Mouse (Mus musculus) olfactory bulb, adult 2 months (tissue): ENCODE measurements around the gene Ptpdc1. TPM values are rescaled to one million over a fixed set of nuclear protein-coding genes. Genes with fewer than 3 reads are reported as not detected.

Experiments
- H3K27ac ChIP-seq: fragments of 200-500 bp; 2 replicates; pipeline ENCODE4 v1.5.1; 2012; ENCODE audit warnings: low read depth, low read length; ENCODE audit not compliant: insufficient read depth
- H3K4me1 ChIP-seq: fragments of 200-500 bp; 2 replicates; pipeline ENCODE4 v1.6.1; 2012; ENCODE audit warnings: low read length; ENCODE audit not compliant: control insufficient read depth, insufficient read depth
- H3K4me3 ChIP-seq: fragments of 200-500 bp; 2 replicates; pipeline ENCODE4 v1.5.1; 2012; ENCODE audit warnings: mild to moderate bottlenecking, low read depth, low read length, moderate library complexity; ENCODE audit not compliant: insufficient read depth
- CTCF ChIP-seq: fragments of 200-500 bp; IDR thresholded peaks from 2 replicates; pipeline ENCODE4 v1.5.1; 2012; ENCODE audit warnings: low read depth, mild to moderate bottlenecking, low read length, moderate library complexity; ENCODE audit not compliant: insufficient read depth
- POLR2A ChIP-seq: fragments of 200-500 bp; IDR thresholded peaks from 2 replicates; pipeline ENCODE4 v1.6.1; 2012; ENCODE audit warnings: mild to moderate bottlenecking, low read depth, low read length, moderate library complexity; ENCODE audit not compliant: insufficient read depth
- WGBS: fragments of 180-500 bp; shearing (Covaris S2); methylation state at CpG from one replicate; pipeline ENCODE4 v1.1.7; 2018; 5-methylcytosine and 5-hydroxymethylcytosine counted together
- polyA plus RNA-seq: library from polyadenylated mRNA; stranded (reverse); fragments of >200 nt; gene quantifications from 2 replicates; pipeline ENCODE4 v1.2.4, GENCODE M21; 2012; ENCODE audit warnings: low replicate concordance; ENCODE audit not compliant: missing spikeins, insufficient read depth, insufficient read length

Gene Ptpdc1
- polyA plus RNA-seq, 1 experiment: not detected

DNA sequence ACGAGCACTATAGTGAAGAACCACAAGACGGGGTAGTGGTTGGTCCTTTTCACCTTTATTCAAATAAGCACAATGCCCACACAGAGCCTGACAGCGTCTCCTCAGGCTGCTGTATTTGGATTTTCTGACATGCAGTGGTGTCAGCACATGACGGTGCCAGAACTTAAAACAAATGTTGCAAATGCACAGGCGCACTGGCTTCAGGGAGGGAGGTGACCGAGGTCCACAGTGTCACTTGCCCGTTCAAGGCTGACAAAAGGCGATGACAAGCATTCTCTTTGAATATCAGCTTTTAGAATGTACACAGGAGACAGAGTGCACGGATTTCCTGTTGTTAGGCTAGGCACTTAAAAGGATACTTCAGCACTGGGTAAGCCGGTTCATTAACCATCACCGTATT is 47.6 kb downstream of the Ptpdc1 start:
- peaks cover 9% of the 10 kb centered on the region for H3K4me1 ChIP-seq
- 65% methylated on average over 11 of the region's 11 CpGs for WGBS
- TF ChIP-seq CTCF (no peak), POLR2A (no peak)
- no peak overlapping the region for H3K27ac ChIP-seq
- no peak overlapping the region for H3K4me3 ChIP-seq

DNA sequence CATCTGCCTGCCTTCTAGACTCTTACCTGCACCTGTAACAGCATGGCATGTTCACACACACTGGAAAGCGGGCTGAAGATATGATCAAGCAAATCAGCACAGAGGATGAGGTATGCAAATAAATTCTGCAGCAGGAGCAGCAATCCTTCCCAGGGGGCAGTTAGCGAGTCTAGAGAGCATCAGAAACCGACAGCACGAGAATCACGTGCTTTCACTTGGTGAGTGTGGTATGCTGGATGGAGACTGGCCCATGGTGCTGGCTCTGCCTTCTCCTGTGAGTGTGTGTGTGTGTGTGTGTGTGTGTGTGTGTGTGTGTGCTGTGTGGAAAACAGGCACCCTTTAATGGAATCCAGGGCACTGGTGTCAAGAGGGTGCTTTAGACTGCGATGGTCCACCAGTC is 48.5 kb downstream of the Ptpdc1 start:
- no peak for TF ChIP-seq CTCF
- TF ChIP-seq POLR2A: no peak
- Histone ChIP-seq H3K4me1 (peaks cover 9% of the 10 kb centered on the region), H3K27ac (no peak overlapping the region), H3K4me3 (no peak overlapping the region)
- whole genome bisulfite sequencing: 79% methylated on average over 6 of the region's 6 CpGs

DNA sequence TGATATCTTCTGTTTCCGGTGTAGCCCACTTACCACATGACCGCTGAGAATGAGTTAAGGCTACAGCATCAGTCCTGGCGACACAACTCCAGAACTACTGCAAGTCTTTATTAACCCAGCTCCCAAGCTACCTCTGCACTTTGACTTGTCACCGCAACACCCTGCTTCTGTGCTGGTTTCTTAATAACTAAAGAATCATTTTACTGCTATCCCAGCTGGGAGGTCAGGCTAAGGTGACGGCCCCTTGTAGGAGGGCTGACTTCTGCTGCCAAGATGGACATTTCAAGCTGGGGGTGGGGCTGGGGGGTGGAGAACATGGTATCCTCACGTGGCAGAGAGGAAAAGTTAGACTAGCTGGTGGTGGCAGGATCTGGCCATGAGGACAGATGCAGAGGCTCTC is 50.7 kb downstream of the Ptpdc1 start:
- Histone ChIP-seq H3K4me3 (no peak overlapping the region), H3K4me1 (peaks cover 9% of the 10 kb centered on the region), H3K27ac (no peak overlapping the region)
- 70% methylated on average over 6 of the region's 6 CpGs for WGBS
- TF ChIP-seq CTCF: no peak
- TF ChIP-seq POLR2A: no peak

DNA sequence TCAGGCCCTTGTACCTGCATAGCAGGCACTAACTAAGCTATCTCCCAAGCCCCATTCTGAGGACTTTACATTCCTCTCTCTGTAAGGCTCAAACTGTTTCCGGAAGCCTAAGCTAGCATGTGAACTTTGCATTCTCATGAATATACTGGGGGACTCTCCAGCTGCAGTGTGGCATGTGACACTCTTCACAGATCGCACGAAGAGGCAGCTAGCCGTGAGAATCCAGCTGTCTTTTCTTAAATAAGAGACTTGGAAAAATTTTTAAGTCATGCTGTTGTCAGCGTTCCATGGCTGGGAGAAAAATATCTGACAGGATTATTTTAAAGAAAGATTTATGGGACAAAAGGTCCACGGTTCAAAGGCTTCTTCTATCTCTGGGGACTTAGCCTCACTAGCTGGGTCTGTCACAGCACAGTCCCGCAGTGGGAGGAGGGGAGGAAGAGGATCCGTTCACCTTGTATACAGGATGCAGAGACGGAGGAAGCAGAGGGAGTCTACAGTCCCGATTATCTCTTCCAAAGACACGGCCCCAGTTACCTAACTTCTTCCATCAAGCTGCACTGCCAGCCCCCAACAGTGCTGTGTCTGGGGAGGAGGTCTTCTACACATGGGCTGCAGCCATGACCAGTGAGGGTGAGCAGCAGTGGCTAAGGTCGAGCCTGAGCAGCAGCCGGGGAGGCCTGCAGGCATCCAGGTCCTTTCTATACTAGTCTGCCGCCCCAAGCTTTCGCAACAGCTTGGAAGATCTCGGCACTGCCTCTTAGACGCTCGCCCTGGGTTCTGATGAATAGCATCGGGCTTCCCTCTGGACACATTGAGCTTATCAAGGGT is 51.7 kb downstream of the Ptpdc1 start:
- 47% methylated on average over 19 of the region's 19 CpGs for WGBS
- H3K27ac ChIP-seq: no peak overlapping the region
- peaks cover 9% of the 10 kb centered on the region for H3K4me1 ChIP-seq
- H3K4me3 ChIP-seq: no peak overlapping the region
- TF ChIP-seq CTCF: no peak

DNA sequence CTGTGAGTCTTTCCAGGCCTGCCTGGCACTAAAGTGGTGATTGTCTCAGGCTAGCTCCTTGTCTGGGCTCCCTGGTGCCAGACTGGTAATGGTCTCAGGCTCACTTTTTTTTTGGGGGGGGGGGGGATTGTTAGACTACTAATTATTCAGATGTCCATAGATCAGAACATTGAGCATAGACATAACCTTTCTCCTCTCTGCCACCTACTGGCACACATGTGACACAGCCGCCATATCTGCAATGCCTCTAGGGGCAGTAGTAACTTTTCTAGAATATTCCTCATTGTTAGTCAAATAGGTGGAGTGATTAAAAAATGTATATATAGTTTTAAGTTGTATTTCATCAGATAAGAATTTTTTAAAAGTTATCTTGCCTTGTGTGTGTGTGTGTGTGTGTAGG is 53.3 kb downstream of the Ptpdc1 start:
- WGBS: 59% methylated on average over 1 of the region's 1 CpGs
- H3K4me3 ChIP-seq: no peak overlapping the region
- H3K27ac ChIP-seq: no peak overlapping the region
- TF ChIP-seq POLR2A (no peak), CTCF (no peak)
- H3K4me1 ChIP-seq: peaks cover 9% of the 10 kb centered on the region

DNA sequence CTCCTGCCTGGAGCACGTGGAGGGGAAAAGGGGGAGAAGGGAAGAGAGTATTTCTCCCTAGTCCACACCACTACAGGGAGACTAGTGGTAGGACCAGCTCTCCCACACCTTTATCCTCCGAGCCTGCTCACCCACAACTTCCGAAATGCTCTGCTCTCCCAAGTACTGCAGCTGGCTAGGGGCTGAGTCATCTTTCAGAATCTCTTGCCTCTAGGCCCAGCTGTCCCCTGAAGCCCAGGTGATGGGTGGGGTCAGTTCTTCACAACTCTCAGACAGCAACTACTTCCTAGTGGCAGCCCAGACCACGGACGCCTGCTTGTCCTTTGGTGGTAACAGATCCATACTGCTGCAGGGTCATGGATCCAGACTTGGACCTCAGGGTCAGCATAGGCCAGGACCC is 54.2 kb downstream of the Ptpdc1 start:
- Histone ChIP-seq H3K27ac (no peak overlapping the region), H3K4me1 (peaks cover 10% of the 10 kb centered on the region), H3K4me3 (no peak overlapping the region)
- TF ChIP-seq POLR2A (no peak), CTCF (no peak)
- WGBS: 62% methylated on average over 5 of the region's 5 CpGs

DNA sequence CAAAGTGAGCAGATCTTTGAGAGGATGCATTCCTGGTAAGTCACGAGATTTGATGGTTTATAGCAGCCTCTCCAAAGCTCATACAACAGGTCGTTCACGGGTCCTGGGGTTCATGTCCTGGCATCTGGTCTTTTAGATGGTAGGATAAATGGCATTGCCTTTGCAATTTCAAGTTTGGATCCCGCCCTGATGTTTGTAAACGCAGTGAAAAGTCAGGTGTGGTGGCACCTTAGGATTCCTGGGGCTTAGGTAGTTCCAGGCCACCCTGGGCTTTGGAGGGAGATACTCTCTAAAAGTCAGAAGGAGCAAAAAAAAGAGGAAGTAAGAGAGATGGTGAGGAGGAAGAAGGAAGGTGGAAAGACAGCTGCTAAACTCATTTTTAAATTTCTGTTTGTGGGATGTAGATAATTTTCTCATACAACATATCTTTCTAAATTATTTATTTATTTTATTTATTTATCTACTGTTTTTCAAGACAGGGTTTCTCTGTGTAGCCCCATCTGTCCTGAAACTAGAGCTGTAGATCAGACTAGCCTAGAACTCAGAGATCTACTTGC is 55.8 kb downstream of the Ptpdc1 start:
- Histone ChIP-seq H3K4me1 (peaks cover 11% of the 10 kb centered on the region), H3K27ac (no peak overlapping the region), H3K4me3 (no peak overlapping the region)
- no peak for TF ChIP-seq POLR2A
- no peak for TF ChIP-seq CTCF
- 89% methylated on average over 5 of the region's 5 CpGs for WGBS

DNA sequence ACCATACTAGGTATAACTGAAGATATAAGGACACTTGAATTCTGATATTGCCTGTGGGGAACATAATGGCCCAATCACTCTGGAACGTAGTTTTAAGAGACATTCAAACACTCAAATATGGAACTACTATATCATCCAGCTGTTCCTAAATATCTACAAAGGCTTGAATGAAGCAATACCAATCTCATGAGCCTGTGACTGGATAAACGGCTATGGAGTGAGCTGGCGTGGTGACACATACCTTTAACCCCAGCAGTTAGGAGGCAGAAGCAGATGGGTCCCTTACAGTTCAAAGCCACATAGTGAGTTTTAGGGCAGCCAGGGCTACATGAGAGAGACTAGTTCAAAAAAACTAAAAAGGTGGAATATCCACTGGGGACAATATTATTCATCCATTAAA is 57.8 kb downstream of the Ptpdc1 start:
- TF ChIP-seq POLR2A (no peak), CTCF (no peak)
- WGBS: 90% methylated on average over 3 of the region's 3 CpGs

DNA sequence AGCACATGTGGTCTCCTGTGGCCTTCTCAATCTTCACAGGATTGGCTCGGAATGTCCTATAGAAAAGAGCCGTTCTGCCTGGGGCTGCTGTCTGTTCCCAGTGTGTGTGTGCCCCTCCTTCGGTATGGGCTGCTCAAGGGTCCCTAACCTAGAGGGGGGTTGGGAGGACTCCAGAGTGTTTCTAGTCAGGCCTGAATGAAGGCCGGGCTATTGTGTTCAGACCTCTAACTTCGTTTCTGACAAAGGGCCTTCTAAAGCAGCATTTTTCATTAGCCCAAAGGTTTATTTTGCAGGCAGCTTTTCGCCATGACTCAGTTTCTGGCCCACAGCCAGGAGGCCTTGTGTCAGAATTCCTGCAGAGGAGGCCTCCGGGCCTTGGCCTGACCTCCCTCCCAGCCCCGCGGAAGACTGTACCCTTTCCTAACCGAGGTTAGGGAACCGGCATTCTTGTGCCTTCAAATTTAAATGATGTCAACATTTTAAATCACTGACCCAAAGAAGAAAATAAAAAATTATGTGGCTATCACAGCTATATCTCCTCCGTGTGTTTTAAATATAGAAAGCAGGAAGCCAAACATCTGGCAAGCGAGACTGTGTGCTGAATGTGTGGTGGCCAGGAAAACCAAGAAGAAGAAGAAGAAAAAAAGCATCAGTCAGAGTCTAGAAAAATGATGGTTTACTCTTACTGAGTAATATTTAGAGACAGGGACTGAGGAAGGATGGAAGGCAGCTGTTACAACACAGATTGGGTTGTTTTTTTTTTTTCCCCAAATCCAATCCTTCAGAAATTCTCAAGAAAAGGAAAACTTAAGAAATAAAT is 59.1 kb downstream of the Ptpdc1 start:
- Histone ChIP-seq H3K4me3 (no peak overlapping the region), H3K4me1 (peaks cover 6% of the 10 kb centered on the region), H3K27ac (peak overlapping the region; percentile 89)
- TF ChIP-seq CTCF: no peak
- TF ChIP-seq POLR2A: 0 out of 2 replicates have a peak, but pooled peaks have one; percentile 16
- 8% methylated on average over 13 of the region's 13 CpGs for WGBS

More for the DNA sequence above, 57.8 kb downstream of the Ptpdc1 start:
- Histone ChIP-seq H3K4me3 (no peak overlapping the region), H3K4me1 (peaks cover 6% of the 10 kb centered on the region), H3K27ac (no peak overlapping the region)
